Mouse (Mus musculus) C2C12 (cell line): ENCODE data around the gene Arhgap42.

Source experiments
- CEBPB ChIP-seq: IDR thresholded peaks from one replicate; pipeline ENCODE4 v1.6.1; 2011; ENCODE audit warnings: low read depth, mild to moderate bottlenecking, control low read depth, moderate library complexity
- CTCF ChIP-seq: IDR thresholded peaks from one replicate; pipeline ENCODE4 v1.5.1; 2011; ENCODE audit not compliant: control insufficient read depth, insufficient read depth, insufficient read length
- FOSL1 ChIP-seq: IDR thresholded peaks from one replicate; pipeline ENCODE4 v1.8.0; 2011; ENCODE audit warnings: mild to moderate bottlenecking, low read length; ENCODE audit not compliant: poor library complexity, insufficient read depth, severe bottlenecking
- MAX ChIP-seq: IDR thresholded peaks from one replicate; pipeline ENCODE4 v1.6.1; 2011; ENCODE audit warnings: mild to moderate bottlenecking, control low read depth
- MYOD1 ChIP-seq: IDR thresholded peaks from one replicate; pipeline ENCODE4 v1.6.1; 2011; ENCODE audit warnings: low read depth; ENCODE audit not compliant: control insufficient read depth, insufficient read length
- MYOG ChIP-seq: IDR thresholded peaks from one replicate; pipeline ENCODE4 v1.6.1; 2011; ENCODE audit not compliant: control insufficient read depth, insufficient read length; ENCODE audit errors: extremely low read depth
- USF1 ChIP-seq: IDR thresholded peaks from one replicate; pipeline ENCODE4 v1.6.1; 2011; ENCODE audit warnings: low read depth, mild to moderate bottlenecking, control low read depth, moderate library complexity

DNA sequence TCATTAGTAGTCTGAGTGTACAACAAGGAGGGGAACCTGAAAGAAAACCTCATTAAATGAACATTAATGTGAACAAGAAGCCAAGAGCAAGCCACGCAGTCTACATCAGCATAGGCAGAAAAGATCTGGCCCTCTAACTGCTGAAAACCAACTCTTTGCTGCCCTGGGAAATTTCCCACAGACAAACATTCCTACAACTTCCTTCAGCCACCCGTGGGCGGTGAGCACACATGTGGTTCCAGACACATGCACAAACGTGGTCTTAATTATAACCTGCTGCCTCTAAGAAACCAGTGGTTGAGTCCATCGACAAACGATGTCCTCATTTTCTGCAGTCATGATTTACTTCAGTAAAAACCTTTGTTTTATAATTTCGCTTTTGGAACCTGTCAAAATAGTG, 96.3 kb downstream of the Arhgap42 start:
- TF ChIP-seq USF1 (no peak), CEBPB (no peak), CTCF (no peak), MYOD1 (no peak), MAX (no peak), FOSL1 (no peak), MYOG (no peak)
